Mouse (Mus musculus) cerebellum, postnatal 10 days (tissue): ENCODE data around the gene Gm14327.
"Not testable (repeated sequence)": the region's sequence is repeated elsewhere in the genome, so short reads cannot be mapped to it uniquely, and the experiment has no call there.

ENCODE experiments used
- DNase-seq, 2 experiments: peaks; one replicate each; pipeline ENCODE4 v3.0.0; 2021; ENCODE audit warnings: mixed read lengths in 2 of 2

The Gm14327 gene

GRCm38 (mm10) chr2:177897046-177897578 lies at the start of gene Gm14327:
TSS of gene Gm14327 (plus strand) at chr2:177897096.
- peak in 1 of 2 experiments; percentile 2 for DNase-seq

- not testable (repeated sequence) for DNase-seq
These were observed 34.6 kb upstream of the Gm14327 start for GRCm38 (mm10) chr2:177862254-177862653.

GRCm38 (mm10) chr2:177887743-177888142 lies 9.2 kb upstream of the Gm14327 start:
- not testable (repeated sequence) for DNase-seq

- DNase-seq: not testable (repeated sequence)
These were observed 1.3 kb downstream of the Gm14327 start for GRCm38 (mm10) chr2:177898171-177898570.

GRCm38 (mm10) chr2:177903276-177903675 lies 6.4 kb downstream of the Gm14327 start:
- not testable (repeated sequence) for DNase-seq

GRCm38 (mm10) chr2:177925563-177926103 lies 28.7 kb downstream of the Gm14327 start, which contains the start of gene Zfp972:
TSS of gene Zfp972 (minus strand) at chr2:177925613.
- not testable (repeated sequence) for DNase-seq
